Mouse (Mus musculus) forebrain, postnatal 0 days (tissue): Measurements from ENCODE around the gene Osbpl3. TPM values are rescaled to one million over a fixed set of nuclear protein-coding genes. Genes with fewer than 3 reads are reported as not detected.

Experiments
- ATAC-seq: fragments of 200-750 bp; cut with Nextera tagmentation; 2 replicates; pipeline ENCODE4 v1.8.0; 2017; ENCODE audit warnings: mild to moderate bottlenecking, moderate library complexity
- DNase-seq: peaks from one replicate; pipeline ENCODE4 v3.0.0-alpha.2; 2015
- H3K27ac ChIP-seq: fragments of 300-500 bp; sonication (generic); 2 replicates; pipeline ENCODE4 v1.5.1; 2014; ENCODE audit warnings: low read depth, mild to moderate bottlenecking, antibody characterized with exemption, low read length, moderate library complexity, mixed read lengths
- H3K27me3 ChIP-seq: fragments of 300-500 bp; sonication (generic); 2 replicates; pipeline ENCODE4 v1.6.1; 2014; ENCODE audit warnings: mild to moderate bottlenecking, low read length, mixed read lengths; ENCODE audit not compliant: insufficient read depth
- H3K36me3 ChIP-seq: fragments of 300-500 bp; sonication (generic); 2 replicates; pipeline ENCODE4 v1.6.1; 2014; ENCODE audit warnings: mild to moderate bottlenecking, moderate library complexity; ENCODE audit not compliant: insufficient read depth
- H3K4me1 ChIP-seq: fragments of 300-500 bp; sonication (generic); 2 replicates; pipeline ENCODE4 v1.6.1; 2014; ENCODE audit warnings: antibody characterized with exemption; ENCODE audit not compliant: insufficient read depth
- H3K4me2 ChIP-seq: fragments of 300-500 bp; sonication (generic); 2 replicates; pipeline ENCODE4 v1.6.1; 2014; ENCODE audit warnings: low read depth, mild to moderate bottlenecking, moderate library complexity
- H3K4me3 ChIP-seq: fragments of 300-500 bp; sonication (generic); 2 replicates; pipeline ENCODE4 v1.5.1; 2014; ENCODE audit warnings: low read depth, low read length, mixed read lengths
- H3K9ac ChIP-seq: fragments of 300-500 bp; sonication (generic); 2 replicates; pipeline ENCODE4 v1.6.1; 2014; ENCODE audit warnings: mild to moderate bottlenecking
- H3K9me3 ChIP-seq: fragments of 300-500 bp; sonication (generic); 2 replicates; pipeline ENCODE4 v1.6.1; 2016; ENCODE audit warnings: low read length
- CTCF ChIP-seq: sonication (generic); IDR thresholded peaks from 2 replicates; pipeline ENCODE4 v1.5.1; 2016; ENCODE audit warnings: antibody characterized with exemption, control low read depth, low read depth
- WGBS: fragments of 180-500 bp; shearing (Covaris S2); extraction: QIAGEN DNeasy Blood & Tissue Kit; methylation state at CpG from one replicate; pipeline ENCODE4 v1.1.7; 2014; 5-methylcytosine and 5-hydroxymethylcytosine counted together
- polyA plus RNA-seq: library from polyadenylated mRNA; unstranded; fragments of >200 nt; fragmentation: Nextera tagmentation; extraction: Ambion mirVana; gene quantifications from 2 replicates; pipeline ENCODE4 v1.2.1, GENCODE M21; 2015
- total RNA-seq: library from RNA; depleted of rRNA; stranded (reverse); fragments of >200 nt; gene quantifications from 2 replicates; pipeline ENCODE4 v1.2.3, GENCODE M21; 2014

The Osbpl3 gene
- total and polyA plus RNA-seq, 2 experiments from 2014 or later: 5.6 to 9.5 TPM

DNA sequence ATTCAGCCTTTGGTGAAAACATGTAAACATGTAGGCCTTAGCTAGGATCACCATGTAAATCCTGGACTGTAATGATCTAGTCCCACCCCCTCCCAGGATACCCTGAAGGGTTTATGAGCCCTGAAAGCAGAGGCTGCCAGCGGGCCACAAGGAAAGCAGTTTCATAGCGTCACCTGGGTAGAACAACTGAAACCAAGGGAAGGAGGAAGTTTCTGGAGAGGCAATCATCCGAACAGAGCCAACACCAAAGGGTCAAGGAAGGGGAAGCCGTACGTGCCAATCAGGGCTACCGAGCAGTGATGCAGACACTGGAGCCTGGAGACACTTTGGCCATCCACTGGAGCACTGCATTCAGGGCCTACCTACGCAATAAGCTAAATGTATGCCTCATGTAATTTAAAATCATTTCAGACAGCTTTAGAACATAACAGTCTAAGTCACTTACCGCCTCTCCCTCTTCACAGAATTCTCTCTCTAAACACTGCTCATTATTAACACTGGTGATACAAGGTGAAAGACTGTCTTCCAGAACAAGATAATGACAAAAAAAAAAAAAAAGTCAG lies 70.5 kb downstream of the Osbpl3 start:
- Histone ChIP-seq H3K4me3 (no peak overlapping the region), H3K27ac (no peak overlapping the region), H3K9ac (no peak overlapping the region), H3K4me1 (0 out of 2 replicates have a peak, but pooled peaks cover 2% of the 10 kb centered on the region), H3K36me3 (no peaks in the 10 kb centered on the region), H3K4me2 (no peak overlapping the region), H3K9me3 (no peaks in the 10 kb centered on the region), H3K27me3 (no peaks in the 10 kb centered on the region)
- ATAC-seq (no peak), DNase-seq (no peak)
- 92% methylated on average over 8 of the region's 8 CpGs for WGBS
- TF ChIP-seq CTCF: no peak

DNA sequence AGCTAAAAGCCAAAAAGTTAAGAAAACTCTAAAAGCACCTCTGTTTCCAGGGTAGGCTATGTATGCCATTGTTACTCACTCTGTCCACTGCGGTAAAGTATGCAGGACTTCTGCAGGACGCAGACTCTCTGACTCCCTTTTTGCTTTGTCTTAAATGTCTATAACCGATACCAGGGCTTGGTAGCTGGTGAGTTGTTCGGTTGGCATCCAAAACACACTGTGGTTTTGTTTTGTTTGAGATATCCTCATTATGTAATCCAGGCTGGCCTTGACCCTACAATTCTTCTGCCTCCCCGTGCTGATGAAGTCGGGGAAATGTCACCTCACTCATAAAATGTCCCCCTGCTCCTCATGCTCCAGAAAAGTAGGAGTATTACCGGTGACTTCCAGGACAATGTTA lies 73.3 kb downstream of the Osbpl3 start:
- no peak overlapping the region for H3K9ac ChIP-seq

DNA sequence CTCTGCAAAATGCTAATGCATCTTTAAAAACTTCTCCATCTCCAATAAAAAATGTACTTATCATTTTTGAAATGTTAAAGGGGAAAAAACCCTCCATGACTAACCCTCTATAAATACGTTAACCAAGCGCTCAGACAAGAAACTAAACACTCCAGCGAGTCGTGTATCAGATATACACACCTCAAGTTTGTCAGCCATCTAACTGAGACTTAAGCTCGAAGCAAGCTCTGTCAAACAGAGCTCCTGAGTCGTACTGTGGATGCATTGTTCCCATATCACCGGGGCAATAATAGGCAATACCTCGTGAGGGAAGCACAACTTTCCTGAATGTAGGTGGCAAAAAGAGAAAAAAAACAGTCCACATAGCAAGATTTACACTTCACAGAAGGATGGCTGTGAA lies 73.8 kb downstream of the Osbpl3 start:
- DNase-seq (no peak), ATAC-seq (no peak)
- WGBS: 56% methylated on average over 8 of the region's 8 CpGs
- H3K36me3 ChIP-seq: no peaks in the 10 kb centered on the region
- 0 out of 2 replicates have a peak, but pooled peaks cover 2% of the 10 kb centered on the region for H3K4me1 ChIP-seq
- no peak overlapping the region for H3K9ac ChIP-seq
- H3K27ac ChIP-seq: no peak overlapping the region
- no peak overlapping the region for H3K4me2 ChIP-seq
- TF ChIP-seq CTCF: no peak
- no peak overlapping the region for H3K4me3 ChIP-seq
- H3K27me3 ChIP-seq: no peaks in the 10 kb centered on the region
- no peaks in the 10 kb centered on the region for H3K9me3 ChIP-seq

More for the DNA sequence above, 73.3 kb downstream of the Osbpl3 start:
- Histone ChIP-seq H3K4me1 (0 out of 2 replicates have a peak, but pooled peaks cover 2% of the 10 kb centered on the region), H3K9me3 (no peaks in the 10 kb centered on the region), H3K4me2 (no peak overlapping the region), H3K27ac (no peak overlapping the region), H3K4me3 (no peak overlapping the region), H3K36me3 (no peaks in the 10 kb centered on the region), H3K27me3 (no peaks in the 10 kb centered on the region)
- TF ChIP-seq CTCF: no peak
- ATAC-seq (no peak), DNase-seq (no peak)
- WGBS: 83% methylated on average over 7 of the region's 7 CpGs

DNA sequence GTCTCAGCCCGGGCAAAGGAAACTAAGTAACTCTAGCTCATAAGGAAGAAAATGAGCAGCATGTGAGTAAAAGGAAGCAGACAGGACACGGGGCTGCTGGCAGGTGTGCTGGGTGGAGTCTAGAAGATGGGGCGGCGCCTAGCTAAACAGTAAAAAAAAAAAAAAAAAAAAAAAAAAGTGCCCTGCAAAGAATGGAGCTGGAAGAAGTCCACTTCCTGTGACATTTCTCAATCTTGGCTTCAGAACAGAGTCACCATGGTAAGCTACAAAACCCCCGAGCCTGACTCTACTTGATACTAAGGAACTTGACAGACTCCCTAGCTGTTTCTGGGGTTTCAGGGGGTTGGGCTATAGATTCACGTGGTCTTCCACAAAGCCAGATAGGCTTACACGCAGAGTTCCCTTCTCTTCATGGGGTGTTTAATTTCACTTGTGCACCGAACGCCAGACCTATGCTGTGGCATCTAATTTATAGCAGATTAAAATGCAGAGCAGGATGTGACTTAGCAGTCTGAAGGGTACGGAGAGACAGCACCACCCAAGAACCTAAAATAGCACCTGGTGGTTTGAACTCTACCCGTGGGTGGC lies 74.4 kb downstream of the Osbpl3 start:
- no peak overlapping the region for H3K27ac ChIP-seq
- no peak overlapping the region for H3K9ac ChIP-seq
- no peak for ATAC-seq
- no peaks in the 10 kb centered on the region for H3K27me3 ChIP-seq
- no peak overlapping the region for H3K4me3 ChIP-seq
- no peak for TF ChIP-seq CTCF
- no peak overlapping the region for H3K4me2 ChIP-seq
- H3K9me3 ChIP-seq: no peaks in the 10 kb centered on the region
- no peak for DNase-seq
- WGBS: 37% methylated on average over 11 of the region's 11 CpGs
- 0 out of 2 replicates have a peak, but pooled peaks cover 2% of the 10 kb centered on the region for H3K4me1 ChIP-seq
- H3K36me3 ChIP-seq: no peaks in the 10 kb centered on the region

DNA sequence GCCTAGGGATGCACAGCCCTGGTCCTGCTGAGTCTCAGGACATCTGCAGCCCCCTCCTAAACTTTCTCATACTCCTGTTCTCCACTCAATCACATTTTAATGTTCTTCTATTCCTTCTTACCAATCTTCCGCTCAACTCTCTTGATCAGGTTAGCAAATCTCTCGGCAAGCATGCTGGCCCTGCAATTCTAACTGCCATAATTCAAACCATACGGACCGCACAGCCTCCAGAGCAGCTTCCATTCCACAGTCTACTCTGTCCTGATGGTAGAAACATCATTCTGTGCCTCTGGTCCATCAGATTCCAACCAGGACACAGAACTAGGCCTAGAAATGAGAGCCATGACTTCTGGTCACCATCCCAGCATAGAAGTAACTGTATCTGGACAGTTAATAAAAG lies 76.3 kb downstream of the Osbpl3 start:
- DNase-seq: no peak
- Histone ChIP-seq H3K9ac (no peak overlapping the region), H3K9me3 (no peaks in the 10 kb centered on the region), H3K4me2 (no peak overlapping the region), H3K27me3 (no peaks in the 10 kb centered on the region), H3K36me3 (no peaks in the 10 kb centered on the region), H3K4me3 (no peak overlapping the region), H3K27ac (no peak overlapping the region), H3K4me1 (0 out of 2 replicates have a peak, but pooled peaks cover 2% of the 10 kb centered on the region)
- ATAC-seq: no peak
- 98% methylated on average over 4 of the region's 4 CpGs for WGBS
- no peak for TF ChIP-seq CTCF

DNA sequence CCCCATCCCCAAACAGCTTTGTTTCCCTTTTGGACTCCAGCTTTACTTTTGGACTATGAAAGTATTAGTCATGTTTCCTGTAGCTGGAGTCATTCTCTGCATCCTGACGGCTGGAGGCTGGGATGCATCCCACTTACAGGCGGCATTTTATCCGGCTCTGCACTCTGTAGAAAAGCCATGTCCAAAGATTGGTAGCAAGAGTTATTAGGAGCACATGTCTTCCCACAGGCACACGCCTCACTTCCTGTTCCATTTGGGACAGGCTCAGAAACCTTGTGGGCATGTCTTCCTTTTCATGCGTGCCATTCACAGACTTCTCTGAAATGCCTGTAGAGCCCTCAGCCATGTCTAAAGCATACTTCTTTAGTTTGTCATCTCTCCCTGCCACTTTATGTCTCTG lies 76.9 kb downstream of the Osbpl3 start:
- H3K4me2 ChIP-seq: no peak overlapping the region
- WGBS: 83% methylated on average over 5 of the region's 5 CpGs
- no peak overlapping the region for H3K27ac ChIP-seq
- H3K27me3 ChIP-seq: no peaks in the 10 kb centered on the region
- DNase-seq (no peak), ATAC-seq (no peak)
- H3K9ac ChIP-seq: no peak overlapping the region
- no peak for TF ChIP-seq CTCF
- no peaks in the 10 kb centered on the region for H3K36me3 ChIP-seq
- H3K4me3 ChIP-seq: no peak overlapping the region
- H3K9me3 ChIP-seq: no peaks in the 10 kb centered on the region
- 0 out of 2 replicates have a peak, but pooled peaks cover 2% of the 10 kb centered on the region for H3K4me1 ChIP-seq
